Mouse (Mus musculus) myocyte (in vitro differentiated cells): ENCODE measurements around the gene Ets1.

Experiments
- CEBPB ChIP-seq: IDR thresholded peaks from 2 replicates; pipeline ENCODE4 v1.6.1; 2011; ENCODE audit warnings: mild to moderate bottlenecking, moderate library complexity; ENCODE audit not compliant: poor library complexity, insufficient read depth, severe bottlenecking
- E2F4 ChIP-seq: IDR thresholded peaks from one replicate; pipeline ENCODE4 v1.6.1; 2011; ENCODE audit warnings: mild to moderate bottlenecking, control low read depth, moderate library complexity; ENCODE audit not compliant: insufficient read depth
- MAX ChIP-seq: IDR thresholded peaks from one replicate; pipeline ENCODE4 v1.6.1; 2011; ENCODE audit warnings: low read depth, mild to moderate bottlenecking, control low read depth
- MYOD1 ChIP-seq, 3 experiments: IDR thresholded peaks; one replicate each; pipeline ENCODE4 v1.6.1; 2011; ENCODE audit warnings: control low read depth in 2 of 3, low read depth in 2 of 3, mild to moderate bottlenecking in 2 of 3, moderate library complexity in 1 of 3; ENCODE audit not compliant: insufficient read length in 2 of 3, control insufficient read depth in 1 of 3
- MYOG ChIP-seq, 3 experiments: IDR thresholded peaks; one replicate each; pipeline ENCODE4 v1.6.1; 2011; ENCODE audit warnings: control low read depth in 2 of 3, low read depth in 2 of 3, mild to moderate bottlenecking in 2 of 3; ENCODE audit not compliant: insufficient read length in 2 of 3, control insufficient read depth in 1 of 3, insufficient read depth in 1 of 3
- POLR2A ChIP-seq: IDR thresholded peaks from one replicate; pipeline ENCODE4 v1.6.1; 2011; ENCODE audit warnings: low read depth, mild to moderate bottlenecking, control low read depth, moderate library complexity; ENCODE audit not compliant: insufficient read length
- POLR2AphosphoS2 ChIP-seq: IDR thresholded peaks from one replicate; pipeline ENCODE4 v1.6.1; 2011; ENCODE audit warnings: low read depth, control low read depth; ENCODE audit not compliant: insufficient read length
- SRF ChIP-seq: IDR thresholded peaks from one replicate; pipeline ENCODE4 v1.6.1; 2011; ENCODE audit warnings: low read depth; ENCODE audit not compliant: control insufficient read depth, insufficient read length
- TCF12 ChIP-seq: IDR thresholded peaks from one replicate; pipeline ENCODE4 v1.6.1; 2011; ENCODE audit warnings: mild to moderate bottlenecking, control low read depth; ENCODE audit not compliant: poor library complexity, insufficient read depth, severe bottlenecking
- USF1 ChIP-seq: IDR thresholded peaks from one replicate; pipeline ENCODE4 v1.6.1; 2011; ENCODE audit warnings: low read depth, mild to moderate bottlenecking, control low read depth, moderate library complexity

GRCm38 (mm10) chr9:32616516-32617429 is 19.2 kb upstream of the Ets1 start:
- TF ChIP-seq POLR2A = no peak
- TF ChIP-seq TCF12 = no peak
- no peak for TF ChIP-seq MAX
- TF ChIP-seq E2F4 = no peak
- no peak for TF ChIP-seq USF1
- TF ChIP-seq CEBPB = no peak
- TF ChIP-seq SRF = no peak
- TF ChIP-seq MYOG (IDR thresholded peaks at IDR 0.05; ENCODE audit: control insufficient read depth in 1 of 3, insufficient read depth in 1 of 3, insufficient read length in 2 of 3, low read depth in 2 of 3) = no peak
- TF ChIP-seq POLR2AphosphoS2 = no peak
- no peak for TF ChIP-seq MYOD1 (IDR thresholded peaks at IDR 0.05; ENCODE audit: control insufficient read depth in 1 of 3, insufficient read length in 2 of 3, low read depth in 2 of 3)
